Mouse (Mus musculus) 3134 (cell line): ENCODE results near the gene Ctsd.

ENCODE experiments used
- DNase-seq: peaks from one replicate; pipeline ENCODE4 v3.0.0-alpha.2; 2011; ENCODE audit warnings: low spot score; ENCODE audit not compliant: insufficient read length; ENCODE audit errors: extremely low read depth

The Ctsd gene

GRCm38 (mm10) chr7:142400112-142400749, 12.4 kb upstream of the Ctsd start:
- no peak for DNase-seq

- no peak for DNase-seq
Observed at GRCm38 (mm10) chr7:142399250-142399649, 11.4 kb upstream of the Ctsd start.

- no peak for DNase-seq
Observed at GRCm38 (mm10) chr7:142398052-142398451, 10.2 kb upstream of the Ctsd start.

- DNase-seq = no peak
Observed at GRCm38 (mm10) chr7:142396611-142397010, 8.8 kb upstream of the Ctsd start.

- DNase-seq = no peak
Observed at GRCm38 (mm10) chr7:142395472-142395871, 7.6 kb upstream of the Ctsd start.

- no peak for DNase-seq
Observed at GRCm38 (mm10) chr7:142394261-142395190, 6.7 kb upstream of the Ctsd start.

- peak; percentile 70 for DNase-seq
Observed at GRCm38 (mm10) chr7:142393191-142393590, 5.4 kb upstream of the Ctsd start.

GRCm38 (mm10) chr7:142391609-142392008, 3.8 kb upstream of the Ctsd start:
- DNase-seq = no peak

- DNase-seq = no peak
Observed at GRCm38 (mm10) chr7:142391108-142391507, 3.3 kb upstream of the Ctsd start.

GRCm38 (mm10) chr7:142389961-142390650, 2.3 kb upstream of the Ctsd start:
- no peak for DNase-seq

- DNase-seq = no peak
Observed at GRCm38 (mm10) chr7:142388740-142389139, 902 bp upstream of the Ctsd start.

- no peak for DNase-seq
Observed at GRCm38 (mm10) chr7:142388198-142388597, 360 bp upstream of the Ctsd start.

GRCm38 (mm10) chr7:142386621-142387201, 1.1 kb downstream of the Ctsd start:
- DNase-seq = peak; percentile 50

- no peak for DNase-seq
Observed at GRCm38 (mm10) chr7:142385742-142386403, 2.0 kb downstream of the Ctsd start.

GRCm38 (mm10) chr7:142384306-142384705, 3.5 kb downstream of the Ctsd start:
- no peak for DNase-seq

GRCm38 (mm10) chr7:142382567-142382966, 5.3 kb downstream of the Ctsd start, which contains the start of gene Gm49369:
Gene Gm49369 (minus strand): TSS chr7:142382667.
- DNase-seq = no peak

- no peak for DNase-seq
Observed at GRCm38 (mm10) chr7:142381175-142381574, 6.7 kb downstream of the Ctsd start.

- DNase-seq = no peak
Observed at GRCm38 (mm10) chr7:142379186-142379585, 8.7 kb downstream of the Ctsd start.

- DNase-seq = no peak
Observed at GRCm38 (mm10) chr7:142377233-142377925, 10.5 kb downstream of the Ctsd start.

- no peak for DNase-seq
Observed at GRCm38 (mm10) chr7:142376096-142376495, 11.7 kb downstream of the Ctsd start.
